Mouse (Mus musculus) kidney, embryonic 16.5 days (tissue): Measurements from ENCODE around the gene Masp1. TPM values are rescaled to one million over a fixed set of nuclear protein-coding genes. Genes with fewer than 3 reads are reported as not detected.

ENCODE experiments used
- ATAC-seq: fragments of 200-750 bp; cut with Nextera tagmentation; 2 replicates; pipeline ENCODE4 v1.8.0; 2017; ENCODE audit warnings: moderate TSS enrichment; ENCODE audit not compliant: low FRiP score, low TSS enrichment
- H3K27ac ChIP-seq: fragments of 300-500 bp; sonication (generic); 2 replicates; pipeline ENCODE4 v1.5.1; 2014; ENCODE audit warnings: low read length
- H3K27me3 ChIP-seq: fragments of 300-500 bp; sonication (generic); 2 replicates; pipeline ENCODE4 v1.6.1; 2014; ENCODE audit warnings: low read length, control low read depth, mixed read lengths; ENCODE audit not compliant: insufficient read depth
- H3K36me3 ChIP-seq: fragments of 300-500 bp; sonication (generic); 2 replicates; pipeline ENCODE4 v1.6.1; 2014; ENCODE audit warnings: low read length, control low read depth, mixed read lengths; ENCODE audit not compliant: insufficient read depth
- H3K4me1 ChIP-seq: fragments of 300-500 bp; sonication (generic); 2 replicates; pipeline ENCODE4 v1.6.1; 2014; ENCODE audit warnings: low read length, control low read depth, mixed read lengths; ENCODE audit not compliant: insufficient read depth
- H3K4me2 ChIP-seq: fragments of 300-500 bp; sonication (generic); replicated peaks from 2 replicates; pipeline ENCODE4 v1.6.1; 2014; ENCODE audit warnings: low read depth, low read length
- H3K4me3 ChIP-seq: fragments of 300-500 bp; sonication (generic); 2 replicates; pipeline ENCODE4 v1.5.1; 2014; ENCODE audit warnings: mild to moderate bottlenecking, low read length
- H3K9ac ChIP-seq: fragments of 300-500 bp; sonication (generic); replicated peaks from 2 replicates; pipeline ENCODE4 v1.6.1; 2014; ENCODE audit warnings: low read length
- H3K9me3 ChIP-seq: fragments of 300-500 bp; sonication (generic); 2 replicates; pipeline ENCODE4 v1.6.1; 2016; ENCODE audit warnings: low read length, control low read depth
- WGBS: fragments of 180-500 bp; shearing (Covaris S2); extraction: QIAGEN DNeasy Blood & Tissue Kit; methylation state at CpG from one replicate; pipeline ENCODE4 v1.1.7; 2014; 5-methylcytosine and 5-hydroxymethylcytosine counted together
- polyA plus RNA-seq: library from polyadenylated mRNA; unstranded; fragments of >200 nt; fragmentation: Nextera tagmentation; extraction: Ambion mirVana; gene quantifications from 2 replicates; pipeline ENCODE4 v1.2.1, GENCODE M21; 2015

The Masp1 gene
- polyA plus RNA-seq, 1 experiment from 2014 or later: 8.0 TPM

DNA sequence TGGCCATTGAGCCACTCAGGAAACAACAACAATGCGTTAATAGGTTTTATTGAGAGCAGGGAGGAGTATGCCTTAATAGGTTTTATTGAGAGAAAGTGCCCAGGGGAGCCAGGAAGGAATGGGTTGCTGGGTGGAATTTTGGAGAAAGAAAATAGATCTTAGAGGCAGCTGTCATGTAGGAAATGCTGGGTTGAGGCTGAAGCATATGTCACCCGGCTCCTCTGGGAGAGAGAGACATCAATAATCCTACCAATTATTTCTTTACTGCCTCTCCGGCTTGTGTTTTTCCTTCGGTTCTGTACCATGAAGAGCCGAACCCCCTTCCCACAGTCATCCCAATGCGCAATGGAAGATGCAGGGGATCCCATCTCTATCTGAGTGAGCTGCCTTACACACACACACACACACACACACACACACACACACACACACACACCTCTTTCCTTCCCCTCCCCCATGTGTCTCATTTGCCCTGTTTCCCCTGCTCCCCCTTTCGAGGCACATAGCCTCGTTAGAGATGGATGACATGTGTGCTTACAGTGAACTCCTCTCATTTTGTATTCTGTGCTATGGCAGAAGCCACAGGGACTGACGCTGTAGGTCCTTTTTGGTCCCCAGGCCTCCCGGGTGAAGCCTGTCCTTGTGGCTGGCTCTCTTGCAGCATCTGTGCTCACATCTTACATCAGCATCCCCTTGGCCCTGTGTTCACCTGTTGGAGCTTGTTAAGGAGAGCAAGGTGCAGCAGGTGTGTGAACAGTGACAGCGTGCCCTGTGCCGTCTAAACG lies 103.0 kb downstream of the Masp1 start:
- H3K9ac ChIP-seq: no peak overlapping the region
- no peak overlapping the region for H3K4me3 ChIP-seq
- no peak overlapping the region for H3K27ac ChIP-seq
- 66% methylated on average over 13 of the region's 13 CpGs for WGBS
- no peak for ATAC-seq
- no peaks in the 10 kb centered on the region for H3K27me3 ChIP-seq
- no peaks in the 10 kb centered on the region for H3K36me3 ChIP-seq
- no peaks in the 10 kb centered on the region for H3K9me3 ChIP-seq
- peaks cover 11% of the 10 kb centered on the region for H3K4me1 ChIP-seq
- no peak overlapping the region for H3K4me2 ChIP-seq

DNA sequence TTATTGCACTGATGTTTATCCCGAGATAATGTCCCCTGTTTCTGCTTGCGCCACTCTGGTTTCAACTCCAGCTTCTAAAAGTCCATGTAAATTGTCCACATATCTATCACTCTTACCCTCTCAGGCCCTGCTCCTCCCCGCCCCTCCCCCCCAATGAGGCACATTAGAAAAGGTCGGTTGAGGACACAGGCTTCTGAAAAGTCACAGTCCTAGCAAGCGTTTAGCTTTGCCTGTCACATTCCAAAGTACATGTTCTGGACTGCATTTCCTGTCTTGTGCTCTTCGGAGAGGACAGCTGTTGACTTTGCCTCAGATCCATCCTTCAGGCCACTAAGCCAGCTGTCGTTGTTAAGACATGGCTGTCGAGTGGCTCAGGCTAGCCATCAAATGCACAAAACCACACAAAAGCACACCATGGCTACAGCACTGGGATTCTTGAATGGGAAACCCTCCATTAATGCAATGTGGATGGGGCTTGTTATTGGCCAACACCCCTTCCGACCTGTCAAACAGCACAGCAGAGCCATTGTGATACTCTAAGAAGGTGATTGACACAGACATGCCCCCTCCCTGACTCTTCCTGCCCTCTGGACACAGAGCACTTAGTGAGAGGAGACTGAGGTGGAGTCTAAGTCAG lies 103.8 kb downstream of the Masp1 start:
- 44% methylated on average over 9 of the region's 9 CpGs for WGBS
- H3K27me3 ChIP-seq: no peaks in the 10 kb centered on the region
- no peaks in the 10 kb centered on the region for H3K36me3 ChIP-seq
- peak; percentile 58; the same call in 1 of the 2 replicates for ATAC-seq
- H3K9me3 ChIP-seq: no peaks in the 10 kb centered on the region
- H3K4me3 ChIP-seq: peak overlapping the region; percentile 6; the same call in 1 of the 2 replicates
- H3K4me2 ChIP-seq: peak overlapping the region; percentile 46
- peaks cover 11% of the 10 kb centered on the region for H3K4me1 ChIP-seq
- H3K9ac ChIP-seq: peak overlapping the region; percentile 50; the same call in 1 of the 2 replicates
- H3K27ac ChIP-seq: no peak overlapping the region

DNA sequence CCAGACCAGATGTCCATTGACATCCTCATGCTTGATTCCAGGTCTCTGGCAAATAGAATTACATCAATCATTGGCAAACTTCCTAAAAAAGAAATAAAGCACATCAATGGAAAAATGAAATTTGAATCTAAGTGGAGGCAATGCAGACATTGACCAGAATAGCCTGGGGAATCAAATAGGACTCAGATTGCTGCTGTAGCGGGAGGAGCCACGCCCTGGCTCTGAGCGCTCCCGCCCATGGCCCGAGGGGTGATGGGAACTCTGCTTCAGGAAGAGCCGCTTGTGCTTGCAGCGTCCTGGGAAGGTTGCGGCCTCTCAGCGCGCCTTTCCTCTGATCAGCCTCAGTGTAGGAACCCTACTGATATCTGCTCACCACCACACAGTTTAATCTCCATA lies 104.4 kb downstream of the Masp1 start:
- H3K9ac ChIP-seq: peak overlapping the region; percentile 50; the same call in 1 of the 2 replicates
- peak overlapping the region; percentile 6; the same call in 1 of the 2 replicates for H3K4me3 ChIP-seq
- WGBS: 27% methylated on average over 10 of the region's 10 CpGs
- peak; percentile 78 for ATAC-seq
- no peaks in the 10 kb centered on the region for H3K36me3 ChIP-seq
- no peak overlapping the region for H3K27ac ChIP-seq
- H3K4me2 ChIP-seq: peak overlapping the region; percentile 46
- no peaks in the 10 kb centered on the region for H3K27me3 ChIP-seq
- peaks cover 11% of the 10 kb centered on the region for H3K4me1 ChIP-seq
- no peaks in the 10 kb centered on the region for H3K9me3 ChIP-seq

DNA sequence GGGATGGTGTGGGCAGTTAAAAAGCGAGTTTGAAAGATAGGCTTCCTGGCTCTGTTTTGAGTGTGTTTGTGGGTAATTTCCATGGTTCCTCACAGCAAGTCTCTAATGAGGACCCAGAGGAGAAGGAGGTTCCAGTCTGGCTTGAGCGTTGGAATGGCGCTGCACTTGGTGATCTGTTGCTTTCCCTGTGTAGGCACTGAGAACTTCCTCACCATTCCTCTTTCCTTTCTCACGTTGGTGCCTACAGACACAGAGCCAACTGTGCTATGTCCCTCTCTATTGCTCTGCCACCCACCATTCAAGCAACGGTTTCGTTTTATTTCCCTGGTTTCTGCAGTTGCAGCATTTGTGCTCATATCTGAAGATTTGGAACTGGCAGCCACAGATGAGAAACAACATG lies 107.7 kb downstream of the Masp1 start:
- no peaks in the 10 kb centered on the region for H3K27me3 ChIP-seq
- WGBS: 82% methylated on average over 6 of the region's 6 CpGs
- H3K4me3 ChIP-seq: no peak overlapping the region
- no peak overlapping the region for H3K9ac ChIP-seq
- H3K36me3 ChIP-seq: no peaks in the 10 kb centered on the region
- ATAC-seq: no peak
- no peak overlapping the region for H3K27ac ChIP-seq
- H3K9me3 ChIP-seq: no peaks in the 10 kb centered on the region
- no peak overlapping the region for H3K4me2 ChIP-seq
- H3K4me1 ChIP-seq: peaks cover 11% of the 10 kb centered on the region

DNA sequence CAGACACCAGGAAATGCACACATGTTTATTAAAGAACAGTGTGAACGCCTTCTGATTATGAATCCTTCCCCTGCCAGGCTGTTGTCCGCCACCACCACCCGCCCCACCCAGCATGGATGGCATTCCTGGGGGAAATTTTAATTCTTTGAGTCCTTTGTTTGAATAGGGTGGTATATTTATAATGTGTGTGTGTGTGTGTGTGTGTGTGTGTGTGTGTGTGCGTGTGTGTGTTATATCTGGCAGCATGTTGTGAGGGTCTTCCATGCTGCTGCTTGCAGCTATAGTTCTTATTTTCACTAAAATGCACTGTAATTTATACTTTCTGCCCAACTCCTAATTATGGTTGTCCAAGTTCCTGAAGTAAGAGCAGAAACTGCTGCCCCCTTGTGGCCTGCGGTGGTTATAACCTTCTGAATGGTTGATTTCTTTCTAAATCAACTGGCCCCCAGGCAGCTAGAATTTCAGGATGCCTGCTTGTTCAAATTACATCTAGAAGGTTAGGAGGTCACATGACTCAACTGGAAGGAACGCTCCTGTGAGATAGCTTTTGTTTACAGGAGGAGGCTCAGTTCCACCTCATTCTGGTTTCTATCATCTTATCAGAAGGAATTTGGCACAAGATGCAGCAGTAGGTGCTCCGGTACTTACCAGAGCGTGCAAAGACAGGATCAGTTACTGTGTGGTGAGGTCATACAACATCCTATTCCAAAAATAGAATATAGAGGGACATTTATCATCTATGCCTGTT lies 117.4 kb downstream of the Masp1 start:
- no peak overlapping the region for H3K9ac ChIP-seq
- no peaks in the 10 kb centered on the region for H3K9me3 ChIP-seq
- 44% methylated on average over 8 of the region's 8 CpGs for WGBS
- H3K27ac ChIP-seq: no peak overlapping the region
- peaks cover 16% of the 10 kb centered on the region for H3K4me1 ChIP-seq
- H3K4me3 ChIP-seq: no peak overlapping the region
- peak; percentile 49; the same call in 1 of the 2 replicates for ATAC-seq
- H3K4me2 ChIP-seq: no peak overlapping the region
- H3K36me3 ChIP-seq: no peaks in the 10 kb centered on the region
- H3K27me3 ChIP-seq: no peaks in the 10 kb centered on the region

GRCm38 (mm10) chr16:23401959-23402358 lies 118.7 kb downstream of the Masp1 start:
- Histone ChIP-seq H3K9ac (no peak overlapping the region), H3K27ac (no peak overlapping the region), H3K4me3 (no peak overlapping the region), H3K36me3 (no peaks in the 10 kb centered on the region), H3K9me3 (no peaks in the 10 kb centered on the region), H3K4me1 (peaks cover 16% of the 10 kb centered on the region), H3K27me3 (no peaks in the 10 kb centered on the region), H3K4me2 (no peak overlapping the region)
- 0 out of 2 replicates have a peak, but pooled peaks have one; percentile 52 for ATAC-seq
- 36% methylated on average over 3 of the region's 3 CpGs for WGBS

GRCm38 (mm10) chr16:23401463-23401862 lies 119.2 kb downstream of the Masp1 start:
- no peaks in the 10 kb centered on the region for H3K9me3 ChIP-seq
- ATAC-seq: 0 out of 2 replicates have a peak, but pooled peaks have one; percentile 46
- H3K4me1 ChIP-seq: peaks cover 16% of the 10 kb centered on the region
- no peak overlapping the region for H3K9ac ChIP-seq
- WGBS: 14% methylated on average over 4 of the region's 4 CpGs
- no peaks in the 10 kb centered on the region for H3K36me3 ChIP-seq
- H3K27me3 ChIP-seq: no peaks in the 10 kb centered on the region
- H3K4me3 ChIP-seq: no peak overlapping the region
- H3K27ac ChIP-seq: no peak overlapping the region
- no peak overlapping the region for H3K4me2 ChIP-seq

Other genes with a start within 250 kb of the Masp1 start
- gene Rtp1, start 91.7 kb downstream of the Masp1 start, polyA plus RNA-seq: 0.05 TPM in 1 of 2 replicates, not detected in the other
- 6.7 and 8.4 TPM in 2 replicates for gene Rtp4, start 524 bp downstream of the Masp1 start, polyA plus RNA-seq